Mouse (Mus musculus): ENCODE measurements around the gene Creb3l2. TPM values are rescaled to one million over a fixed set of nuclear protein-coding genes. Genes with fewer than 3 reads are reported as not detected.
"Not testable (repeated sequence)": the region's sequence is repeated elsewhere in the genome, so short reads cannot be mapped to it uniquely, and the experiment has no call there.

The Creb3l2 gene
- total RNA-seq, 2 experiments from 2014 or later: 8.8 to 10.3 TPM

- no peak for DNase-seq (ENCODE audit: extremely low spot score in 1 of 2, low spot score in 1 of 2)
These were observed 63.9 kb downstream of the Creb3l2 start for GRCm38 (mm10) chr6:37377836-37378580.

GRCm38 (mm10) chr6:37377387-37377786 lies 64.6 kb downstream of the Creb3l2 start:
- not testable (repeated sequence) for DNase-seq (ENCODE audit: extremely low spot score in 1 of 2, low spot score in 1 of 2)

- no peak for DNase-seq (ENCODE audit: extremely low spot score in 1 of 2, low spot score in 1 of 2)
These were observed 66.5 kb downstream of the Creb3l2 start for GRCm38 (mm10) chr6:37375452-37375851.

- DNase-seq (ENCODE audit: extremely low spot score in 1 of 2, low spot score in 1 of 2): peak in 1 of 2 experiments; percentile 22
These were observed 70.6 kb downstream of the Creb3l2 start for GRCm38 (mm10) chr6:37371341-37371740.

GRCm38 (mm10) chr6:37370566-37370965 lies 71.4 kb downstream of the Creb3l2 start:
- DNase-seq (ENCODE audit: extremely low spot score in 1 of 2, low spot score in 1 of 2): no peak

GRCm38 (mm10) chr6:37369750-37370149 lies 72.2 kb downstream of the Creb3l2 start:
- DNase-seq (ENCODE audit: extremely low spot score in 1 of 2, low spot score in 1 of 2): no peak

- no peak for DNase-seq (ENCODE audit: extremely low spot score in 1 of 2, low spot score in 1 of 2)
These were observed 73.7 kb downstream of the Creb3l2 start for GRCm38 (mm10) chr6:37368281-37368680.

- DNase-seq (ENCODE audit: extremely low spot score in 1 of 2, low spot score in 1 of 2): no peak
These were observed 75.0 kb downstream of the Creb3l2 start for GRCm38 (mm10) chr6:37366991-37367390.

- no peak for DNase-seq (ENCODE audit: extremely low spot score in 1 of 2, low spot score in 1 of 2)
These were observed 76.8 kb downstream of the Creb3l2 start for GRCm38 (mm10) chr6:37365179-37365578.

- no peak for DNase-seq (ENCODE audit: extremely low spot score in 1 of 2, low spot score in 1 of 2)
These were observed 77.6 kb downstream of the Creb3l2 start for GRCm38 (mm10) chr6:37364361-37364760.

GRCm38 (mm10) chr6:37360813-37361385 lies 81.0 kb downstream of the Creb3l2 start:
- DNase-seq (ENCODE audit: extremely low spot score in 1 of 2, low spot score in 1 of 2): no peak

GRCm38 (mm10) chr6:37354449-37355179 lies 87.3 kb downstream of the Creb3l2 start:
- peak; percentile 65 to 76 for DNase-seq (ENCODE audit: extremely low spot score in 1 of 2, low spot score in 1 of 2)

- no peak for DNase-seq (ENCODE audit: extremely low spot score in 1 of 2, low spot score in 1 of 2)
These were observed 88.3 kb downstream of the Creb3l2 start for GRCm38 (mm10) chr6:37353616-37354015.

- peak; percentile 51 to 74 for DNase-seq (ENCODE audit: extremely low spot score in 1 of 2, low spot score in 1 of 2)
These were observed 90.1 kb downstream of the Creb3l2 start for GRCm38 (mm10) chr6:37351731-37352380.

- no peak for DNase-seq (ENCODE audit: extremely low spot score in 1 of 2, low spot score in 1 of 2)
These were observed 91.6 kb downstream of the Creb3l2 start for GRCm38 (mm10) chr6:37350315-37350714.

- no peak for DNase-seq (ENCODE audit: extremely low spot score in 1 of 2, low spot score in 1 of 2)
These were observed 94.3 kb downstream of the Creb3l2 start for GRCm38 (mm10) chr6:37347606-37348005.

GRCm38 (mm10) chr6:37338055-37338454 lies 103.9 kb downstream of the Creb3l2 start:
- no peak for DNase-seq (ENCODE audit: extremely low spot score in 1 of 2, low spot score in 1 of 2)

GRCm38 (mm10) chr6:37336831-37337260 lies 105.1 kb downstream of the Creb3l2 start:
- DNase-seq (ENCODE audit: extremely low spot score in 1 of 2, low spot score in 1 of 2): no peak

GRCm38 (mm10) chr6:37336381-37336780 lies 105.6 kb downstream of the Creb3l2 start:
- DNase-seq (ENCODE audit: extremely low spot score in 1 of 2, low spot score in 1 of 2): no peak

- DNase-seq (ENCODE audit: extremely low spot score in 1 of 2, low spot score in 1 of 2): no peak
These were observed 109.1 kb downstream of the Creb3l2 start for GRCm38 (mm10) chr6:37332846-37333245.

Measured in layer of hippocampus, postnatal 25 days (tissue).